Mouse (Mus musculus) lung, adult 2 months (tissue): ENCODE data around the gene Gm17455. TPM values are rescaled to one million over a fixed set of nuclear protein-coding genes. Genes with fewer than 3 reads are reported as not detected.
A peak's percentile ranks its signal among the peaks of the same experiment; 100 is the strongest.

Experiments used
- DNase-seq: peaks from one replicate; pipeline ENCODE4 v3.0.0; 2022
- H3K4me1 ChIP-seq: fragments of 200-500 bp; 2 replicates; pipeline ENCODE4 v1.6.1; 2011; ENCODE audit warnings: low read length; ENCODE audit not compliant: control insufficient read depth, insufficient read depth
- H3K4me3 ChIP-seq: fragments of 200-500 bp; replicated peaks from 2 replicates; pipeline ENCODE3; 2011; ENCODE audit warnings: low read depth, mild to moderate bottlenecking, control low read depth, low read length; ENCODE audit errors: extremely low read depth
- CTCF ChIP-seq: fragments of 200-500 bp; IDR thresholded peaks from 2 replicates; pipeline ENCODE4 v1.5.1; 2011; ENCODE audit warnings: mild to moderate bottlenecking, low read length, control low read depth; ENCODE audit not compliant: insufficient read depth
- POLR2A ChIP-seq: fragments of 200-500 bp; IDR thresholded peaks from 2 replicates; pipeline ENCODE4 v1.6.1; 2011; ENCODE audit warnings: low read depth, mild to moderate bottlenecking, control low read depth, low read length, borderline replicate concordance; ENCODE audit errors: extremely low read depth
- WGBS: fragments of 180-500 bp; shearing (Covaris S2); methylation state at CpG from one replicate; pipeline ENCODE4 v1.1.7; 2018; 5-methylcytosine and 5-hydroxymethylcytosine counted together
- polyA plus RNA-seq: library from polyadenylated mRNA; depleted of rRNA; stranded (reverse); fragments of >200 nt; gene quantifications from 2 replicates; pipeline ENCODE4 v1.2.3, GENCODE M21; 2012

Gene Gm17455
- polyA plus RNA-seq, 1 experiment, result 1.2 TPM

DNA sequence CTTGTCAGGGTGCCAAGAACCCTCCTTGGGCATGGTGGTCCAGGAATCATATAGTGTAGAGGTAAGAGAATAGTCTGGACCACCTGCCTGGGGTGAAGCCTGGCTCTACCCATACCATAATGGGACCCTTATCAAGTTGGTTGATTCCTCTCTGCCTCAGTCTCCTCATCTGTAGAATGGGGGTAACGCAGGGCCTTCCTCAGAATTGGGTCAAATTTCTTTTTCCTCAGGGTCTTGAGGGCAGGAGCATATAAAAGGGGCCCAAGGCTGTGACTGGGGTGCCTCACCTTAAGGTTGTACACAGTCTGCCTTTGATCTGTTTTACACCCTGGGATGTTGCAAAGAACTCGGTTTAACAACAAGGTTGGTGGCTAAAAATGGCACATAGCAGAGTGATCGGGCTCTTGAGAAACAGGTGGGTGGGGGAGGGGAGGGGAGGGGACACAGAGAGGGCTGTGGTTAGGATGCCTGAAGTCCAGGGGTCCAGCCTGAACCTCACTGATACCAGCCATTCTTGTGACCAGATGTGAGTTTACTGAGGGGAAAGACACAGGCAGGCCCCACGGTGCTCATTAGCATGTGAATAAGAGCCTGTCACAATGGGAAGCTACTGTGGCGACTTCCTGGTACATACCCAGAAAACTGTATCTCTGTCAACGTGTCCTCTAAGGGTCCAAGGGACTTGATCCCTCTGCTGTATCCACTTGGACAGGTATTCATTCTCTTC, 9.2 kb upstream of the Gm17455 start:
- TF ChIP-seq POLR2A (no peak), CTCF (no peak)
- DNase-seq, result no peak
- peaks cover 10% of the 10 kb centered on the region for H3K4me1 ChIP-seq
- 53% methylated on average over 6 of the region's 6 CpGs for WGBS
- H3K4me3 ChIP-seq, result no peak overlapping the region

DNA sequence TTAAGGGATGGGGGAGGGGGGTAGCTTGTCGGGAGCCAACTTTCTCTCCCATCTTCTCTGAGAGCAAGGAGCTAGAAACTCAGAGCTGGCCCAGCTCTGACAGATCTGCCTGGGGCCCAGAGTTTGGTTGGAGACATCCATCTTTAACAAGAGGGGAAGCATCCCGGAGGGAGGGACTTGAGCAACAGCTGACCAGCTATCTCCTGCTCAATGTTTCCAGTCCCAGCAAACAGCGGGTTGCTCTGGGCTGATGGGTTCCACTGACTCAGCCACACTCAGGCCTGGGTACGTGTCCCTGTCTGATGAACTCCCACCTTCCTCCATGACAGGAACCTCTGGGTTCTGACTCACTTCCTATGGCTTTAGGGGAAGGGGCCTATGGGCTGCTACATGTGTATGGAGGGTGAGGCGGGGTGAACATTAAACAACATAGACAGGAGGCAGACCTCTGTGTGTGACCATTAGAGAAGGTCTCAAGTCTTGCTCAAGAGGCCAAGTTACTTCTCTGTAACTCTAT, 8.6 kb upstream of the Gm17455 start:
- no peak overlapping the region for H3K4me3 ChIP-seq
- no peak for TF ChIP-seq POLR2A
- no peak for TF ChIP-seq CTCF
- WGBS, result 84% methylated on average over 5 of the region's 5 CpGs
- no peak for DNase-seq
- H3K4me1 ChIP-seq, result peaks cover 10% of the 10 kb centered on the region

DNA sequence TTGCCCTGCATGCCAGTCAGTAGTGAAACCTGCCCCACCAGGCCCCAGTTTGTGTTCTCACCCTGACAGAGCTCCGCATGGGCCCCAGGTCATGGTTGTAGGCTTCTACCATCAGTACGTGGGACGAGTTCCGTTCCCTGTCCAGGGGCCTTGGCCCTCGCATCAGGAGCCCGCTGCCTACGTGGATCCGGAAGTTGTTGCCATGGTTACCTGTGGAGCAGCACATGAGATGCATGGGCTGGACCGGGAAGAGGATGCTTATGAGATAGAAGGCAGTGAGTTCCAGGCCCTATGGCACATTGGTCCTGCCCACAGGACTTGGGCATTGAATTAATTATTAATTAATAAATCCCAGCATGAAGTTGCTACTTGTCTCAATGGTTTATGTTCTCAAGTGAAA, 7.9 kb upstream of the Gm17455 start:
- TF ChIP-seq CTCF, result no peak
- DNase-seq, result no peak
- 94% methylated on average over 9 of the region's 9 CpGs for WGBS
- peaks cover 10% of the 10 kb centered on the region for H3K4me1 ChIP-seq
- H3K4me3 ChIP-seq, result no peak overlapping the region

DNA sequence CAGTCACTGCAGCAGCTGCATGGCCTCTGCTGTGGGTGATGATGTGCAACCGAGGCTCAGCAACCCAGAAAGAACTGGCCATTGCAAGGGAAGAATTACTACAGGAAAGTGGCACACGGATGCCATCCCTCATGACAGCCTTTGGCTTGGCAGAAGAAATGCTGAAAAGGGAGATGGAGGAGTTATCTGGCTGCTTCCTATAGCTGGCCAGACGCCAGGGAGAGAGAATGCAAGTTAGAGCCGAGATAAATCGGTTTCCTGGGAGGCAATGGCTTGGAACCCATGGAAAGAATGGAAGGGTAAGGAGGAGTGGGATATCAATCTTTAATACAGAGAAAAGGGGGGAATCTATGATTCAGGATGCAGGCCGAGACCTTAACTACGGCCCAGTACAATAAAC, 4.6 kb upstream of the Gm17455 start:
- Histone ChIP-seq H3K4me3 (no peak overlapping the region), H3K4me1 (peaks cover under 1% of the 10 kb centered on the region)
- 75% methylated on average over 7 of the region's 7 CpGs for WGBS
- DNase-seq, result no peak
- TF ChIP-seq POLR2A (no peak), CTCF (no peak)

DNA sequence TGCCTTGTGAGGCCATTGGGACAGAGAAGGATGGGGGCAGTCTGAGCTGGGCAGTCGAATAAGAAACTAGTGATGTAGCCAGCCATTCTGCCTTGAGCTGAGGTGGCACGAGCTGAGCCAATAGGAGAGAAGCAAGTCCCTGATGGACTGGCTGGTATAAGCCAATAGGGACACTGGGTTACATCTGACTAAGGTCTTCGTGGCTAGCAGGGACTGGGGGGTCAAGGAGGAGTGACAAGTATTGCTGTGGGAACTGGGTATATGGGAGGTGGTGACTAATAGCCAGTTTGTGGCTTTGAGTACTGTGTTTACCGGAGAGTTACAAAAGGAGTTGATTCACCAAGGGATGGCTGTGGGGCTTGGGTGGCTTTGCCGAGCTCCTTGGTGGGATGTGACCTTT, 3.9 kb upstream of the Gm17455 start:
- TF ChIP-seq CTCF (no peak), POLR2A (no peak)
- no peak for DNase-seq
- WGBS, result 73% methylated on average over 5 of the region's 5 CpGs
- H3K4me1 ChIP-seq, result no peaks in the 10 kb centered on the region
- no peak overlapping the region for H3K4me3 ChIP-seq

DNA sequence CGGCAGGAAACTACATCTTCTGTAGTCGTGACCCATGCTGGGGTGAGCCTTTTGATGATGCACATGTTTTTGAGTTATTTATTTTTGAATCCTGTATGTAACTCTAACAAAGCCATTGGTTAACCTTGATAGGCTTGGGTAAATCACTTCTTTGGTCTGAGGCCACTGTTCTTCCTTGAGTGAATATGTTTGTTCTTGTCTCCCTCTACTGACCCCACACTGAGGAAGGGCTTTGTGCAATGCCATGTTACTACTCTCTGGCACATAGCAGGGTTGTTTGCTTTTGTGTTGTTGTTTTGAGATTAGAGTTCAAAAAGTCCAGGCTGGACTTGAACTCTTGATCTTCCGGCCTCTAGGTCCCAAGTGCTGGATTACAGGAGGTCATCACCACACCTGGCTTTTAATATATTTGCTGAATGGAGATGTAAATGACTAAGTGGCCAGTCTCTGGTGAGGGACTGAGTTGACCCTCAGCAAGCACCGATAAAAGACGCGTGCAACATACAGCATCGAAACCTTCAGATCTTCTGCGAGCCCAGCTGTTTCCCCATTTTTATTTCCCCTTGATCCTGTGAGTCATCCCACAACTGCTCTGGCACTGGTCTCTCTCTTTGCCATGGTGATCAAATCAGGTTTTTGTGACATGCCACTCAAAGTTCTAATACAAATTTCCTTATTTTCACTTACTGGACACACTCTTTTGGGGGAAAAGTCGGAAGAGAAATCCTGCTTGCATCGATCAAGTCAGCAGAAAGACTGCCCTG, 1.3 kb upstream of the Gm17455 start:
- 72% methylated on average over 10 of the region's 10 CpGs for WGBS
- DNase-seq, result no peak

DNA sequence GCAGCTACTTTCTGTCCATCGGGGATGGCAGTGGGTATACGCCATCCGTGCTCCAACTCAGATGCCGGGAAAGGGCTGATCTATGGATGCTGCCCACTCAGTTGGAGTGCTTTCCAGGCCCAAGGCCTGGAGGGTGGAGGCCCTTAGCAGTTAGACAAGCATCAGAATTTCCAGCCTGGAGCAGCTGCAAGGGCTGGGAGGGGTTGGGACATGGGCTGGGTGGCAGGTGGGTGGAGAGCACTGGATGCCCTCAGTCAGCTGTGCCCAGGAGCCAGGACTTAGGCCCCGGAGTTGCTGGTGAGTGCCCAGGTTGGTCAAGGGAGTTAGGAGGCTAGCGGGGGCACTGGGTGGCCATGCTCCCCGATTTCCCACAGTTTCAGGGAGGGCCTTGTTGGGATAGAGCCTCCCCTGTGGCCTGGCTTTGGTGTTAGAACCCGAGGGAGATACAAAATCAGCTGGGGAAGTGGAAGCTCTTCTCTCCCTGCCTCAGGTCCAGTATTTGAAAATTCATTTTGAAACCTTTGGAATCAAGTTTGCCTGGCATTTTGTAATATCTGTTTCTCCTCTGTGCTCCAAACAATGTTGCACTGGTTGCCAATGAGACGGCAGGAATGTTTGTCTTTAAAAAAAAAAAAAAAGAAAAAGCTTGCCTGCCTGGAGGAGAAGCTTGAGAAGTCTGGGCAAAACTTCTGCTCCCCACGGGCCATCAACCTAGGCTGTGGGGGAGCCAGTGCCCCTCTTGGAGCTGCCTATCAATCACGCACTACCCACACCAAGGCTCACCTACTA, 1.2 kb downstream of the Gm17455 start:
- 76% methylated on average over 11 of the region's 11 CpGs for WGBS
- no peak for TF ChIP-seq POLR2A
- no peak for DNase-seq
- no peaks in the 10 kb centered on the region for H3K4me1 ChIP-seq
- no peak overlapping the region for H3K4me3 ChIP-seq

More for the DNA sequence above, 1.3 kb upstream of the Gm17455 start:
- Histone ChIP-seq H3K4me1 (no peaks in the 10 kb centered on the region), H3K4me3 (no peak overlapping the region)
- TF ChIP-seq POLR2A (no peak), CTCF (no peak)

DNA sequence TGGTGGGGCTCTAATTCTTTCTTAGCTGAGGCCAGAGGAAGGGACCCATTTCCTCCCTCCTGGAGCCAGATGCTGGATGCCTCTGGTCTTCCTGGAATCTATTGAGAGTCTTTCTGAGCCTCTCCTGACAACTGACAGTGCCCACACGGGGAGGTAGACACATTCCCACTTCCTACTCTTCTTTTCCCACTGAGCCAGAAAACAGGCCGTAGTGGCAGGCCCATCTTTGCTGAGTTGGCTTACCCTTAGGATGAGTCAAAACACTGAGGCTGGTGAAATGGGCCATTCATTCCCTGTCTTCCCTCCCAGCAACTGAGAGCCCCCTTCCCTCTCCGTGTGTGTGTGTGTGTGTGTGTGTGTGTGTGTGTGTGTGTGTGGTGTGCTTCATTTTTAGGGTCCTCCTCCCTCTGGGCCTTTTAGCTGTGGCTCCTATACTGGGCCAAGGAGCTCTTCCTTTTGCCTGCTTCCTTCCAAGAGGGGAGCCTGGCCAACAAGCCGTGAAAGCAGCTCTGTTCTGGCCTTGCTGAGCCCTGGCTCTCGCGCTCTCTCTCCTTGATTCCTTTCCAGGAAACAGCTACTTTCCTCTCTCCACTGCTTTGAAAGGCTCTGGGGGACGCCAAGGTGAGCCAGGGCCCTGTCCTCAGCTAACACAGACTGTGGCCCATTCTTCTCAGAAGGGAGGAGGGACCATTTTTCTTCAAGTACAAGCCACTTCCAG, 6.1 kb downstream of the Gm17455 start:
- TF ChIP-seq POLR2A (no peak), CTCF (no peak)
- no peak for DNase-seq
- no peak overlapping the region for H3K4me3 ChIP-seq
- WGBS, result 32% methylated on average over 7 of the region's 7 CpGs
- H3K4me1 ChIP-seq, result no peaks in the 10 kb centered on the region

DNA sequence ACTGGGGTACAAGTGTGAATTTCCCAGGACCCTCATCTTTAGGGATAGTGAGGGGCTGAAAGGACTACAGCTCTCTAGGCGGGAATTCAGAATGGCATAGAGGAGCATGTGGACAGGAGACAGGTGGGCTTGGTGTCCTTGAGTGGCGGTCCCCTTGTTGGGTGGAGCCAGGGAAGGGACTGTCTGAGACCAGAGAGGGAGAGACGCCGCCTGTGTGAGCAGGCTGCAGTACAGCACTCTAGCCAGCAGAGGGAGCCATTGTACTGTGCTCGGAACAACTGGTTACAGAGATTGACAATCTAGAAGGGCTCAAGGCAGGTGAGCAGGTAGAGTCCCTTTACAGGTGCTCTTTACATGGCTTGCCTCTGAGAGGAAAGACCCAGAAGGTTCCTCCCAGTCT, 8.3 kb downstream of the Gm17455 start:
- Histone ChIP-seq H3K4me3 (no peak overlapping the region), H3K4me1 (no peaks in the 10 kb centered on the region)
- peak; percentile 60 for DNase-seq
- TF ChIP-seq CTCF, result peak; percentile 99
- TF ChIP-seq POLR2A, result no peak
- 8% methylated on average over 5 of the region's 5 CpGs for WGBS

DNA sequence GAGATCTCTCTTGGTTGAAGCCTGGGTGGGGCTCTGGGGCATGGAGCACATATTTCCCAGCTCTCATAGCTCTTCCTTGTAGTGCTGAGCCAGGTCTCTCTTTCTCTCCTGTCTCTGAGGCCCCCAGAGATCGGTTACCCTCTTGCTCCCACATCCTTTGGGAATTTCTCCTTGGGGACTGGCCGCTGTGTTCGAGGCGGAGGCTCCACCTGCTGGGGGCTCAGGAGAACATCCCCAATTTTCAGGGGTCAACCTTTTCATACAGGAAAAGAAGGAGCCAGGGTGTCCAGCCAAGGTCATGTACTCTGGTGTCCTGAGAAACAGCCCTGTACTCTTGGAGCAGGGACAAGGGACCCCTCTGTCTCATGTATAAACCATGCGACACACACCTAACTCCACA, 12.3 kb downstream of the Gm17455 start:
- WGBS, result 20% methylated on average over 5 of the region's 5 CpGs

More for the DNA sequence above, 12.3 kb downstream of the Gm17455 start:
- TF ChIP-seq POLR2A (no peak), CTCF (peak; percentile 44; the same call in 1 of the 2 replicates)
- Histone ChIP-seq H3K4me1 (no peaks in the 10 kb centered on the region), H3K4me3 (no peak overlapping the region)
- no peak for DNase-seq
